Mouse (Mus musculus) stomach, postnatal 0 days (tissue): ENCODE measurements around the gene Rnf111. TPM values are rescaled to one million over a fixed set of nuclear protein-coding genes. Genes with fewer than 3 reads are reported as not detected.

ENCODE experiments used
- ATAC-seq: fragments of 200-750 bp; cut with Nextera tagmentation; 2 replicates; pipeline ENCODE4 v1.8.0; 2017; ENCODE audit not compliant: low FRiP score, low TSS enrichment
- DNase-seq: peaks from one replicate; pipeline ENCODE4 v3.0.0-alpha.2; 2016; ENCODE audit warnings: low spot score
- H3K27ac ChIP-seq: fragments of 300-500 bp; sonication (generic); replicated peaks from 2 replicates; pipeline ENCODE4 v1.5.1; 2014; ENCODE audit warnings: mild to moderate bottlenecking, control low read depth
- H3K27me3 ChIP-seq: fragments of 300-500 bp; sonication (generic); 2 replicates; pipeline ENCODE4 v1.6.1; 2014; ENCODE audit warnings: low read length; ENCODE audit not compliant: control insufficient read depth, insufficient read depth
- H3K36me3 ChIP-seq: fragments of 300-500 bp; sonication (generic); 2 replicates; pipeline ENCODE4 v1.6.1; 2014; ENCODE audit warnings: low read length, mixed read lengths; ENCODE audit not compliant: control insufficient read depth, insufficient read depth
- H3K4me1 ChIP-seq: fragments of 300-500 bp; sonication (generic); replicated peaks from 2 replicates; pipeline ENCODE4 v1.6.1; 2014; ENCODE audit warnings: antibody characterized with exemption; ENCODE audit not compliant: control insufficient read depth, insufficient read depth
- H3K4me2 ChIP-seq: fragments of 300-500 bp; sonication (generic); replicated peaks from 2 replicates; pipeline ENCODE4 v1.6.1; 2014; ENCODE audit warnings: low read depth, mild to moderate bottlenecking, control low read depth, moderate library complexity
- H3K4me3 ChIP-seq: fragments of 300-500 bp; sonication (generic); 2 replicates; pipeline ENCODE4 v1.5.1; 2014; ENCODE audit warnings: low read depth, low read length, control low read depth
- H3K9ac ChIP-seq: fragments of 300-500 bp; sonication (generic); 2 replicates; pipeline ENCODE4 v1.6.1; 2014; ENCODE audit warnings: mild to moderate bottlenecking, low read length, control low read depth, mixed read lengths
- H3K9me3 ChIP-seq: fragments of 300-500 bp; sonication (generic); 2 replicates; pipeline ENCODE4 v1.6.1; 2016; ENCODE audit warnings: low read length; ENCODE audit not compliant: control insufficient read depth
- CTCF ChIP-seq: IDR thresholded peaks from 2 replicates; pipeline ENCODE4 v1.5.1; 2016; ENCODE audit warnings: antibody characterized with exemption, low read depth, mild to moderate bottlenecking, moderate library complexity
- EP300 ChIP-seq: optimal IDR thresholded peaks from 2 replicates; pipeline ENCODE3; 2016; ENCODE audit warnings: antibody characterized with exemption
- WGBS: fragments of 180-500 bp; shearing (Covaris S2); extraction: QIAGEN DNeasy Blood & Tissue Kit; methylation state at CpG from one replicate; pipeline ENCODE4 v1.1.7; 2014; 5-methylcytosine and 5-hydroxymethylcytosine counted together
- polyA plus RNA-seq: library from polyadenylated mRNA; unstranded; fragments of >200 nt; fragmentation: Nextera tagmentation; extraction: Ambion mirVana; gene quantifications from 2 replicates; pipeline ENCODE4 v1.2.1, GENCODE M21; 2015

The Rnf111 gene
- polyA plus RNA-seq, 1 experiment from 2014 or later, result 11.2 TPM

DNA sequence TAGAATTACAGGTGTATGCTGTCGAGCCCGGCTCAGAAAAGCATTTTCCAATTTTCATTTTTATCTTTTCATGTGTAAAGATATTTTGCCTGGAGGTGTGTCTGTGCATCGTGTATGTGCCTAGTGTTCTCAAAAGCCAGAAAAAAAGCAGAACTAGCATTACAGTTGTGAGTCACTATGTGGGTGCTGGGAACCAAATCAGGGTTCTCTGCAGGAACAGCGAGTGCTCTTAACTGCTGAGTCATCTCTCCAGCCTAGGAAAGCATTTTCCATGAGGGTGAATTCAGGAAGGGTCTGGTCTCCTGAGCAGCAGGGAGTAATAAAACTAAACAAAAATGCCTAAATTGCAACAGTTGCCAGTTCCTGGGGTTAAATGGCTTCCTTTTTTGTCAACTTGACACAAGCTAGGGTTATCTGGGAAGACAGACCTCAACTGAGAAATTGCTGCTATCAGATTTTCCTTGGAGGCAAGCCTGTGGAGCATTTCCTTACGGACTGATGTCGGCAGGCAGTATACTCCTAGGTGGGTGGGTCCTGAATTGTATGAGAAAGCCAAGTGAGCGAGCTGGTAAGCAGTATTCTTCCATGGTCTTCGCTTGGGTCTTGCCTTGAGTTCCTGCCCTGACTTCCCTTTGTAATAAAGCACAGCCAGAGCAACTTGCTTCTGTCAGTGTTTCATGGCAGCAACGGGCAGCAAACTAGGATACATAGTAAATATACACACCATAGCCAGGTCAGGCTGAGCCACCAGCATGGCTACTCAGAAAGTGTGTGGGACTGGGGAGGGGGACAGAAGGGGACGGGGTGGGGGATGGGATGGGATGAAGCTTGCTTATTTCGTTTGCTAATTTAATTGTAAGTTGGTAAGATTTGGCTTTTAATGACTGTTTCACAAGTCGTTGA lies 111.6 kb downstream of the Rnf111 start:
- no peaks in the 10 kb centered on the region for H3K4me1 ChIP-seq
- DNase-seq, result no peak
- no peaks in the 10 kb centered on the region for H3K27me3 ChIP-seq
- no peak overlapping the region for H3K4me3 ChIP-seq
- H3K9ac ChIP-seq, result no peak overlapping the region
- WGBS, result 75% methylated on average over 12 of the region's 12 CpGs
- H3K9me3 ChIP-seq, result no peaks in the 10 kb centered on the region
- H3K4me2 ChIP-seq, result no peak overlapping the region
- H3K36me3 ChIP-seq, result peaks cover 12% of the 10 kb centered on the region; the same call in 1 of the 2 replicates
- ATAC-seq, result no peak
- no peak overlapping the region for H3K27ac ChIP-seq
- TF ChIP-seq EP300 (no peak), CTCF (no peak)

DNA sequence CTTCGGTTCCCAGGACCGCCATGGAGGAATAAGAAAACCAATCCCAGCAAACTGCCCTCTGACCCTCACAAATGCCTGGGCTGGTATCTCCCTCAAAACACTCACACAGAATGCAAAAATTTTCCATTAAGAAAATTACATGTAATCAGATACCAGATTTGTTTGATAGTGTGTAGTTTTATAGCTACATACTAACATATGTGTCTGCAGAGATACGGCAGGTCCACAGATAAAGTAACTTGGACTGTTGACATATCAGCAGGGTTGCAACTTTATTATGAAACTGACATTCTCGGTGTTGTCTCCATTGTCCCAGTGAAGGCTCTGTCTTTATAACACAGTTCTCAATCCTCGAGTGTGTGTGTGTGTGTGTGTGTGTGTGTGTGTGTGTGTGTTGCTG lies 112.5 kb downstream of the Rnf111 start:
- no peaks in the 10 kb centered on the region for H3K27me3 ChIP-seq
- no peak for DNase-seq
- no peak overlapping the region for H3K27ac ChIP-seq
- peaks cover 10% of the 10 kb centered on the region; the same call in 1 of the 2 replicates for H3K36me3 ChIP-seq
- no peaks in the 10 kb centered on the region for H3K9me3 ChIP-seq
- WGBS, result 89% methylated on average over 5 of the region's 5 CpGs
- no peaks in the 10 kb centered on the region for H3K4me1 ChIP-seq
- no peak overlapping the region for H3K9ac ChIP-seq
- no peak for TF ChIP-seq EP300
- no peak for TF ChIP-seq CTCF
- no peak for ATAC-seq
- H3K4me2 ChIP-seq, result no peak overlapping the region
- no peak overlapping the region for H3K4me3 ChIP-seq

DNA sequence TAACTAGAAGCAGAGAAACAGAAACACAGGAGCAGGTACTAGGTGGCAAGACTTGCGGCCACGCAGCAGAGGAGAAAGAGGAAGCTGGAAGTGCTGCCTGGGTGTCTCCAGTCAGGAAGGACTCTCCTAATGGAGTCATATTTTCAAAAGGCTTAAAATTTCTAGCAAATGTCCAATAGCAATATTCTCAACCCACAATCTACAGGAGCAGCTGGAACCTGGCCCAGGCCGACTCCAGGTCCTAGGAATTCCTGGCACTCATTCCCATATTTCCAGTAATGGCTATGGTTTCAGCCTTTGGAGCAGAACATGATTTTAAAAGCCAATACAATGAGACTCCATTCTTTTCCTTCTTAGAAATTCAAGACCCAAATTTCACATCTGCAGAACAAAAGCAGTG lies 114.0 kb downstream of the Rnf111 start:
- H3K27me3 ChIP-seq, result no peaks in the 10 kb centered on the region
- H3K4me3 ChIP-seq, result no peak overlapping the region
- H3K9ac ChIP-seq, result no peak overlapping the region
- no peaks in the 10 kb centered on the region for H3K4me1 ChIP-seq
- no peak for ATAC-seq
- H3K36me3 ChIP-seq, result peaks cover 10% of the 10 kb centered on the region; the same call in 1 of the 2 replicates
- no peak overlapping the region; the same call in 1 of the 2 replicates for H3K27ac ChIP-seq
- DNase-seq, result no peak
- no peak for TF ChIP-seq EP300
- no peak for TF ChIP-seq CTCF
- no peak overlapping the region for H3K4me2 ChIP-seq
- WGBS, result 65% methylated on average over 3 of the region's 3 CpGs
- H3K9me3 ChIP-seq, result no peaks in the 10 kb centered on the region

DNA sequence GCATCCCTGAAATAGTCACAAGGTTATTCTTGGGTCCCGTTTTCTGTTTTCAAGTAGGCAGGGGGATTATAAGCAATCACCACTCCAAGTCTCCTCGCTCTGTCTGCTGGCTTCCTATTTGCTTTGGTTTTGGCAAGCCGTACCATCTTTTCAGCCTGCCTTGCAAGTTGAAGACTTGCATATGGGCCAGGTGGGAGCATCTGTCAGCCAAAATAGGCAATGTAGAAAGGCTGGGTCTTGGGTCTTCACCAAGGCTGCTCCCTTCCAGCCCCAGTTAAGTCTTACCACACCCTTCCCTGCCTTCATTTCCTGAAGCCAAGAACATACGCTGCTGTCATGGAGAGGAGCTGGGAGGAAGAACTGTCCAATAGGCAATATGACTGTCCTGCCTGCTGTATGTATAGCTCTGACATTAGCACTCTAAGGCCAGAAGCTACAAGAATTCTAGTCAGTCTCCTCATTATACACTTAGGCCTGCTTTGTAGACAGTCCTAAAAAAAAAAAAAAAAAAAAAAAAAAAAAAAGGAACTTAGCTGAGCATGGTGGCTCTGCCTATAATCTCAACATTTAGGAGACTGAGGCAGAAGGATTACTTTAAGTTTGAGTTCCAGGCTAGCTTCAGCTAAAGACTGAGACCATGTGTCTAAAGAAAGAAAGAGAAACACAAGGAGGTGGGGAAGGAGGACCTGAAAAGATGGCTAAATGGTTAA lies 116.0 kb downstream of the Rnf111 start:
- no peaks in the 10 kb centered on the region for H3K9me3 ChIP-seq
- H3K36me3 ChIP-seq, result peaks cover 9% of the 10 kb centered on the region; the same call in 1 of the 2 replicates
- H3K4me2 ChIP-seq, result no peak overlapping the region
- H3K9ac ChIP-seq, result no peak overlapping the region
- H3K27ac ChIP-seq, result no peak overlapping the region
- TF ChIP-seq CTCF (no peak), EP300 (no peak)
- DNase-seq, result no peak
- 65% methylated on average over 4 of the region's 4 CpGs for WGBS
- H3K4me1 ChIP-seq, result no peaks in the 10 kb centered on the region
- ATAC-seq, result no peak
- H3K27me3 ChIP-seq, result no peaks in the 10 kb centered on the region
- H3K4me3 ChIP-seq, result no peak overlapping the region

DNA sequence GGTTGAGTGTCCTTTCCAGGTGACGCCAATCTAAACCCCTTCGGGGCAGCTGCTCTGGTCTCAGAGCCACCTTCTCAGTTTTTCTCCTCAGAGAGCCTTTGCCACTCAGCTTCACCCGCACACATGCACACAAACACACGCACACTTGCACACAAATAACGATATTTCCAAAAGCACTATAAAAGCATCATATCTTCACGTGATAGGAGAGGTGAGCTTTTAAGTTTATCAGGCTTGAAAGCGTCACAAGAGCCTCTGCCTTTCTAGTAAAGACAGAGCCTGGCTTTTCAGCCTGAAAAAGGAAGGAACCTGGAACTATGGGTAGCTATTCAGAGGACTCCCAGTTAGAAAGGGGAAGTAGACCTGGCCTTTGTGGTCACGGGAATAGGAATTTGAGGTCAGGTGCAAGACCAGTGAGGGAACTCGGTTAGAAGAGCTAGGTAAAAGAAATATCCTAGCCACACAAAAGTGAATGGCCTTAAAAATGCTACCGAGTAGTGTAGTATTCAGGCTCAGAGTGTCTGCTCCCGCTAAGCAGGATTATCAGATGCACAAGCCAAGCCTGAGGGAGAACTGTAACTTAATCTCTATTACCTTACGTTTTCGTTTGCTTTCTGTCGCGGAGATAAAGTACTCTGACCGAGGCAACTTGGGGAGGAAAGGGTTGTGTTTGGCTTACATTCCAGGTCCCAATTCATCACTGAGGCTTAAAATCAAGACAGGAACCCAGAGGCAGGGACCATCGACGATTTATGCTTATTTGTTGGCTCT lies 118.4 kb downstream of the Rnf111 start:
- Histone ChIP-seq H3K36me3 (peaks cover 14% of the 10 kb centered on the region; the same call in 1 of the 2 replicates), H3K4me3 (no peak overlapping the region), H3K4me1 (no peaks in the 10 kb centered on the region), H3K4me2 (no peak overlapping the region), H3K27me3 (no peaks in the 10 kb centered on the region), H3K9ac (no peak overlapping the region), H3K9me3 (no peaks in the 10 kb centered on the region), H3K27ac (no peak overlapping the region)
- 56% methylated on average over 18 of the region's 18 CpGs for WGBS
- DNase-seq (no peak), ATAC-seq (no peak)
- no peak for TF ChIP-seq EP300
- TF ChIP-seq CTCF, result no peak
